Mouse (Mus musculus) hindbrain, embryonic 16.5 days (tissue): Measurements from ENCODE around the gene Dmd. TPM values are rescaled to one million over a fixed set of nuclear protein-coding genes. Genes with fewer than 3 reads are reported as not detected.
A peak's percentile ranks its signal among the peaks of the same experiment; 100 is the strongest.

ENCODE experiments used
- ATAC-seq: fragments of 200-750 bp; cut with Nextera tagmentation; 2 replicates; pipeline ENCODE4 v1.8.0; 2017; ENCODE audit warnings: moderate TSS enrichment, moderate library complexity
- H3K27ac ChIP-seq: fragments of 300-500 bp; sonication (generic); 2 replicates; pipeline ENCODE4 v1.5.1; 2014; ENCODE audit warnings: low read depth, mild to moderate bottlenecking, control low read depth, low read length, moderate library complexity
- H3K27me3 ChIP-seq: fragments of 300-500 bp; sonication (generic); replicated peaks from 2 replicates; pipeline ENCODE4 v1.6.1; 2014; ENCODE audit warnings: low read length; ENCODE audit not compliant: control insufficient read depth, insufficient read depth
- H3K36me3 ChIP-seq: fragments of 300-500 bp; sonication (generic); 2 replicates; pipeline ENCODE4 v1.6.1; 2014; ENCODE audit warnings: mild to moderate bottlenecking, low read length, moderate library complexity, mixed read lengths; ENCODE audit not compliant: control insufficient read depth, insufficient read depth
- H3K4me1 ChIP-seq: fragments of 300-500 bp; sonication (generic); 2 replicates; pipeline ENCODE4 v1.6.1; 2014; ENCODE audit warnings: low read depth, low read length; ENCODE audit not compliant: control insufficient read depth, insufficient read depth
- H3K4me2 ChIP-seq: fragments of 300-500 bp; sonication (generic); 2 replicates; pipeline ENCODE4 v1.6.1; 2014; ENCODE audit warnings: mild to moderate bottlenecking, low read length, control low read depth, moderate library complexity
- H3K4me3 ChIP-seq: fragments of 300-500 bp; sonication (generic); 2 replicates; pipeline ENCODE4 v1.5.1; 2014; ENCODE audit warnings: mild to moderate bottlenecking, low read length, control low read depth, moderate library complexity
- H3K9ac ChIP-seq: fragments of 300-500 bp; sonication (generic); 2 replicates; pipeline ENCODE4 v1.6.1; 2014; ENCODE audit warnings: low read depth, mild to moderate bottlenecking, control low read depth, low read length, moderate library complexity
- H3K9me3 ChIP-seq: fragments of 300-500 bp; sonication (generic); 2 replicates; pipeline ENCODE4 v1.6.1; 2014; ENCODE audit warnings: mild to moderate bottlenecking, low read length, moderate library complexity; ENCODE audit not compliant: control insufficient read depth
- WGBS: fragments of 180-500 bp; shearing (Covaris S2); extraction: QIAGEN DNeasy Blood & Tissue Kit; methylation state at CpG from one replicate; pipeline ENCODE4 v1.1.7; 2014; 5-methylcytosine and 5-hydroxymethylcytosine counted together
- polyA plus RNA-seq: library from polyadenylated mRNA; unstranded; fragments of >200 nt; fragmentation: Nextera tagmentation; extraction: Ambion mirVana; gene quantifications from 2 replicates; pipeline ENCODE4 v1.2.1, GENCODE M21; 2015

Gene Dmd
- polyA plus RNA-seq, 1 experiment from 2014 or later = 28.6 TPM

DNA sequence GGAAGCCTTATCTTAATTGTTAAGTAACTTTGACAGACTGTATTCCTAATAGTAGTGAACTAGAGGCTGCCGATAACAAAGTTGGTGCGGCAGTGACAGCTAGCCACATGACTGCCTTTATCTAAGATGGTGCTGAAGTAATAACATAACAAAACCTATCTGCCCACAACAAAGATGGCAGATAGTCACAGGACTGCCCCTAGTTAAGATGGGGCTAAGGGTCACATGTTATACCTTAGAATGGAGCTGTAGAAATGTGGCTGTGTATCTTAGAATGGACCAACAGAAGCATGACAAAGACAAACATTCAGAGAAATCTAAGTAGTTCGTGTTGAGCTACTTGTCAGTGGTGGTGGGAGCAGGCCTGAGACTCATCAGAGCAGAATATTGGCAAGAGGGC is 2184.0 kb downstream of the Dmd start:
- H3K4me2 ChIP-seq = no peak overlapping the region
- WGBS = 86% methylated on average over 3 of the region's 3 CpGs
- H3K27me3 ChIP-seq = no peaks in the 10 kb centered on the region
- H3K4me3 ChIP-seq = no peak overlapping the region
- H3K9ac ChIP-seq = no peak overlapping the region
- H3K36me3 ChIP-seq = no peaks in the 10 kb centered on the region
- ATAC-seq = no peak
- H3K9me3 ChIP-seq = no peaks in the 10 kb centered on the region
- no peak overlapping the region for H3K27ac ChIP-seq
- no peaks in the 10 kb centered on the region for H3K4me1 ChIP-seq

DNA sequence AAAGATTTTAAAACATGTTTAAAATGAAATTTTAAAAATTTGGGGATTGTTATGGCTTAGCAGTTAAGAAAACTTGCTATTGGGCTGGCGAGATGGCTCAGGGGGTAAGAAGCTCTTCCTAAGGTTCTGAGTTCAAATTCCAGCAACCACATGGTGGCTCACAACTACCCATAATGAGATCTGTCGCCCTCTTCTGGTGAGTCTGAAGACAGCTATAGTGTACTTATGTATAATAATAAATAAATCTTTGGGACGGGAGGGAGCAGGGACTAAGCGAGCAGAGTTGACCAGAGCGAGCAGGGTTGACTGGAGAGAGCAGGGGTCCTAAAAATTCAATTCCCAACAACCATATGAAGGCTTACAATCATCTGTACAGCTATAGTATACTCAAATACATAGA is 2188.6 kb downstream of the Dmd start:
- no peak for ATAC-seq
- 84% methylated on average over 5 of the region's 5 CpGs for WGBS
- H3K4me1 ChIP-seq = no peaks in the 10 kb centered on the region

GRCm38 (mm10) chrX:85171264-85171663 is 2222.6 kb downstream of the Dmd start:
- 65% methylated on average over 2 of the region's 2 CpGs for WGBS
- Histone ChIP-seq H3K9ac (no peak overlapping the region), H3K4me1 (no peaks in the 10 kb centered on the region), H3K9me3 (no peaks in the 10 kb centered on the region), H3K27ac (no peak overlapping the region), H3K4me3 (no peak overlapping the region), H3K36me3 (no peaks in the 10 kb centered on the region), H3K4me2 (no peak overlapping the region), H3K27me3 (no peaks in the 10 kb centered on the region)
- no peak for ATAC-seq

More for the DNA sequence above, 2188.6 kb downstream of the Dmd start:
- no peak overlapping the region for H3K9ac ChIP-seq
- no peaks in the 10 kb centered on the region for H3K27me3 ChIP-seq
- H3K4me2 ChIP-seq = no peak overlapping the region
- H3K4me3 ChIP-seq = no peak overlapping the region
- H3K36me3 ChIP-seq = no peaks in the 10 kb centered on the region
- no peak overlapping the region for H3K27ac ChIP-seq
- no peaks in the 10 kb centered on the region for H3K9me3 ChIP-seq

DNA sequence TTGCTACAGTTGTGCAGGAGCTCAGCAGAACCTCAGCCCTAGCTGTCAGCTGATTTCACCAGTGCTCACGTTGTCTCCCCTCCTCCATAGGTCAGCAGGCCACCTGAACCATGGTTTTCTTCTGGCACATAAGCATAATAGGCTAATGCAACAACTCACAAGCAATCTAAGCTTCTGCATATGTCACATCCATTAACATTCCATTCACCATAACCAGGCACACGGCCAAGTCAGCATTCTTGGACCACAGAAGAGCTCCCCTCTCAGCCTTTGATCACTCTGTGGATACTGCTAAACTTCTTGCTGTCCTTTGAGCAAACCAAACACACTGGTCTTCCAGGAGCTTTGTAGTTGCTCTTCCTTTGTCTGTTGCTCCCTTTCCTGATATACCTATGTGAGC is 2238.9 kb downstream of the Dmd start:
- H3K4me3 ChIP-seq = no peak overlapping the region
- 45% methylated on average over 2 of the region's 2 CpGs for WGBS
- no peak overlapping the region for H3K27ac ChIP-seq
- ATAC-seq = no peak
- no peak overlapping the region for H3K4me2 ChIP-seq
- no peaks in the 10 kb centered on the region for H3K36me3 ChIP-seq
- H3K9me3 ChIP-seq = no peaks in the 10 kb centered on the region
- H3K4me1 ChIP-seq = no peaks in the 10 kb centered on the region
- no peak overlapping the region for H3K9ac ChIP-seq
- no peaks in the 10 kb centered on the region for H3K27me3 ChIP-seq

GRCm38 (mm10) chrX:85193856-85194255 is 2245.2 kb downstream of the Dmd start:
- Histone ChIP-seq H3K4me1 (no peaks in the 10 kb centered on the region), H3K27me3 (no peaks in the 10 kb centered on the region), H3K9ac (no peak overlapping the region), H3K4me3 (no peak overlapping the region), H3K27ac (no peak overlapping the region), H3K36me3 (no peaks in the 10 kb centered on the region), H3K4me2 (no peak overlapping the region), H3K9me3 (no peaks in the 10 kb centered on the region)
- no peak for ATAC-seq

DNA sequence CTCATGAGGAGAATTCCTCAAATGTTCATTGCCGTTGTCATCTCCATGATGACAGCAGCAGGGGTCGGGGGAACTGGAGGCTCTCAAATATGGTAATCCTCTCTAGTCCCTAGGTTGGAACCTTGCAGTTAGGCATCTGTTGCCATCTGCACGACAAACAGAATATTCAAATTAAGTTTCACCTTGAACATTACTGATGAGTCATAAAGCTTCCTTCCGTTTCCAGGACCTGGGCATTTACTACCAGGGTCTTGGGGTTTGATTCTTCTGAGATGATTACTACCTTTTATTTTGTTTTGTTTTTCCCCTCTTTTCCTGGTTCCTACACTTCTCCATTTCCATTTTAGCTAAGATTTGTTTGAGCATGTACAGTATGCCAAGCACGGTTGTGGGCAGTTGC is 2249.0 kb downstream of the Dmd start:
- no peak overlapping the region for H3K27ac ChIP-seq
- H3K36me3 ChIP-seq = no peaks in the 10 kb centered on the region
- WGBS = 81% methylated on average over 5 of the region's 5 CpGs

DNA sequence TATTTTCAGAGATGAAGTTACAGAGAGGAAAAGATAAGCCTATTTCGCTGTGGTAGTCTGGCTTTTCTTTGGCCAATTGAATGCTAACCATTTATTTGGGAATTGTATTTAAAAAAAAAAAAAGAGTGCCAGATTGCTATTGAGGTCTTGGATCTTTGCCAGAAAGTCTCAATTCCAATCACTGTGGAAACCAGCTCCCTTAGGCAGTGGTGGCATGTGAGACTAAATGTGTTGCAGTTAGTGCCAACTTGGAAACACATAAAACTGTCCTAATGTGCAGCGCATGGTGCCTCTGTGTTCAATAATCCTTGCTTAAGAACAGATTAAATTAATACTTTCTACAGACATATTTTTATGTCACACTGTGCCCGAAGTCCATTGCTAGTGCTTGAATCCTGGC is 2250.7 kb downstream of the Dmd start:
- peak; percentile 81 for ATAC-seq
- WGBS = 67% methylated on average over 3 of the region's 3 CpGs
- Histone ChIP-seq H3K4me2 (no peak overlapping the region), H3K36me3 (no peaks in the 10 kb centered on the region), H3K27ac (no peak overlapping the region), H3K4me1 (no peaks in the 10 kb centered on the region), H3K9me3 (no peaks in the 10 kb centered on the region), H3K27me3 (no peaks in the 10 kb centered on the region), H3K4me3 (no peak overlapping the region), H3K9ac (no peak overlapping the region)

More for the DNA sequence above, 2249.0 kb downstream of the Dmd start:
- Histone ChIP-seq H3K4me1 (no peaks in the 10 kb centered on the region), H3K4me2 (no peak overlapping the region), H3K9me3 (no peaks in the 10 kb centered on the region), H3K4me3 (no peak overlapping the region), H3K9ac (no peak overlapping the region), H3K27me3 (no peaks in the 10 kb centered on the region)
- no peak for ATAC-seq

DNA sequence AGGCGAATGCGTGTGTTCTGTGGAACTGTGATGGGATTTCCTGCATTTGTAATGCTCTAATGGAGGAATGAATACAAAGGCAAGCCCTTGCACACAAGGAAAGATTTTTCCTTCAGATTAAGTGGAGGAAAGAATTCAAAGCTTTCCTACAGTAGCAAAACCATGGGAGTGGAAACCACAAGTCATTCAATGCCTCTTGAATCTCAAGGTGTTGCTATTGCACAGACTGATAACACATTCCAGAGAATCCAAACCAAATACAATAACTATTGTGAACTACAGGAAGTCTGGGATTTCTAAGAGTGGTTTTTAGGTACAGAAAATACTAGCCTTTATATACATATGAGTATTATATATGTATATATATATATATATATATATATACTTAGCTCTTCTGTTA is 2258.3 kb downstream of the Dmd start:
- Histone ChIP-seq H3K9me3 (no peaks in the 10 kb centered on the region), H3K9ac (no peak overlapping the region), H3K27ac (no peak overlapping the region), H3K4me3 (no peak overlapping the region), H3K4me1 (no peaks in the 10 kb centered on the region), H3K36me3 (no peaks in the 10 kb centered on the region), H3K4me2 (no peak overlapping the region), H3K27me3 (no peaks in the 10 kb centered on the region)
- no peak for ATAC-seq
- WGBS = 72% methylated on average over 2 of the region's 2 CpGs

DNA sequence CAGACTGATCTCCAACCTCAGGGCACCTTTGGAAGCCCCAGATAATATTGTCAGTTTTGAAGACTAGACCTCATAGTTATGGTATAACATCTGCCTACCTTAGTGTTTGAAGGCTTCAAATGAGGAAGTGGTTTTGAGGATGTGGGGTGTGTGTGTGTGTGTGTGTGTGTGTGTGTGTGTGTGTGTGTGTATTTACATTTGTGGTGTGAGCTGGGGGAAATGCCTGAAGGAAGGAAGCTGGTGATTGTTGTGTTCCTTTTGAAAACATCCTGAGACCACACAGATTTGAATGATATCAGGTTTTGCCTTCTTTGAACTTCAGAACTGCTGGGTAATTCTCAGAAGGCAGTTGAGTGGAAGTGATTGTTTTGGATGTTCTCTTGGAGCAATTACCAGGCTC is 2278.2 kb downstream of the Dmd start:
- Histone ChIP-seq H3K36me3 (no peaks in the 10 kb centered on the region), H3K9ac (no peak overlapping the region), H3K9me3 (no peaks in the 10 kb centered on the region), H3K27ac (no peak overlapping the region), H3K4me3 (no peak overlapping the region), H3K27me3 (no peaks in the 10 kb centered on the region), H3K4me2 (no peak overlapping the region), H3K4me1 (no peaks in the 10 kb centered on the region)
- ATAC-seq = no peak

DNA sequence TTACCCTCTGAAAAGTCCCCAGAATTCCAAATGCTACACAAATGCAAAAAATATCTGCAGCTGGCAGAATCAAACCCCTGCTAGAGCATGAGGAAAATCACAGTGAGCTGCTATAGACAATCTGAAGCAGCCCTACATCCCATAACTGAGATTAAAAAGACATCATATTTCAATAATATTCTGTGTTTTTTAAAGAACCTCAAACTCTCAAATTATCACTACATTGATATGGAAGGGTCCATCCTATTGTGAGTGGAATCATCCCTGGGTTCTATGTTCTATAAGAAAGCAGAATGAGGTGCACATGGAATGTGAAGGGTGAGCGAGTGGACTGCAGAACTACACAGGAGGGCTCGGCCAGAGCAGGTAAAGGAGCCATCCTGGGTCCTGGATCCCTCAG is 2300.7 kb downstream of the Dmd start, which contains the start of gene Fthl17a:
Fthl17a (plus strand) TSS at position 301 of the 400 bp plus-strand sequence.
- Histone ChIP-seq H3K27ac (no peak within 1 kb of the TSS), H3K9me3 (no peaks in the 10 kb centered on the region), H3K4me2 (no peak within 1 kb of the TSS), H3K4me3 (no peak within 1 kb of the TSS), H3K4me1 (no peaks in the 10 kb centered on the region), H3K36me3 (no peaks in the 10 kb centered on the region), H3K27me3 (no peaks in the 10 kb centered on the region), H3K9ac (no peak within 1 kb of the TSS)
- 70% methylated on average over 2 of the region's 2 CpGs for WGBS
- ATAC-seq = no peak
